Mouse (Mus musculus) yolk sac, embryonic 10.5 days (tissue): ENCODE measurements at regions not wholly inside any gene's neighbourhood (a gene's known extent, or its start where the extent isn't known, plus 50 kb on each side); places are given as distances from the start of the nearest gene placed in this dataset.

Experiments used
- DNase-seq: peaks from one replicate; pipeline ENCODE4 v3.0.0-alpha.2; 2017; ENCODE audit warnings: low spot score

DNA sequence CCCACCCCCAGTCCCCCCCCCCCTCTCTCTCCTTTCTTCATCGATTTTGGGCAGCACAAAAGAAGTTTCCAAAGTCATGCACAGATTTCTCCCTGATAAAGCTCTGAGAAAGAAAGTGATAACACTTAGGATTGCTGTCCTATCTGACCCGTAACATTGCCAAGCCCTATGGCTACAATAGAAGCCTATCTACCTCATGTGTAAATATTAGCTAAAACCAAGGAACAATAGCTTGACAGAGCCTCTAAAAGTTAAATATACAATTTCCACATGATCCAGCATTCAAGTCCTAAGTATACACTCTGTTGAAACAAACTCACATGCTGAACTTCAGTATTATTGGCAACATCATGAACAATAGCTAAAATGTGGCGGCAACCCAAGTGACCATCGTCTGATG, 864.9 kb downstream of the Efnb2 start:
- DNase-seq: no peak

DNA sequence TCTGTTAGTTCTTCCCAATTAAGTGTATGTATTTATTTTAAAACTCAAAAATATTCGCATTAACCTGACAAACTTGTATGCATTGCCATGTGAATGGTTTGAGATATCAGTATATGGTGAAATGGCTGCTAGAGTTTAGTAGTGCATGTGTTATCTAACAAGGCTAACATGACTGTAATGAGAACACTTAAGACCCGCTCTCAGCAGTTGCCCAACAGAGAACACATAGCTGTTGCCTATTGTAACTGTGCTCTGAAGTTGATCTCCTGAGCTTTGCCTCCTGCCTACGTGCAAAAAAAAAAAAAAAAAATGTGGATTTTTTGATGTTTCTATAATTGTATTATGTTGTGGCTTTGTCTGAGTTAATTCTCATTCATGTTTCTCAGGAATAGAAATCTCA, 897.2 kb downstream of the Efnb2 start:
- DNase-seq: no peak

DNA sequence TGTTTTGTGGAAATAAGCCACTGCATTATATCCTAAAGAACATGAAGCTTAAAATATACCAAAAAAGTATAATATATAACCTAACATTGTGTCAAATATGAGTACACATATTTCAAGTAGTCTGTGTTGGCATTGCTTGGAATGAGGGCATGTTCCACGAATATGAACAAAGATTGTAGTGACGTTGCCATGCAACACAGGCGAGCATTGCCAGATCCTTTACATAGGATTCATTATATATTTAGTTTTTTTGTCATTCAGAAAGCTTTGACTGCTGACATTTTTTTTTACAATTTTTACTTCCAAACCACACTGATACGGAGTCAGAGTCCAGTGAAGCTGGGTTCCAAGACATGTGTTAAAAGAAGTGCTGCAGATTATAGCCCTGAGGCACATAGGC, 900.1 kb downstream of the Efnb2 start:
- no peak for DNase-seq

DNA sequence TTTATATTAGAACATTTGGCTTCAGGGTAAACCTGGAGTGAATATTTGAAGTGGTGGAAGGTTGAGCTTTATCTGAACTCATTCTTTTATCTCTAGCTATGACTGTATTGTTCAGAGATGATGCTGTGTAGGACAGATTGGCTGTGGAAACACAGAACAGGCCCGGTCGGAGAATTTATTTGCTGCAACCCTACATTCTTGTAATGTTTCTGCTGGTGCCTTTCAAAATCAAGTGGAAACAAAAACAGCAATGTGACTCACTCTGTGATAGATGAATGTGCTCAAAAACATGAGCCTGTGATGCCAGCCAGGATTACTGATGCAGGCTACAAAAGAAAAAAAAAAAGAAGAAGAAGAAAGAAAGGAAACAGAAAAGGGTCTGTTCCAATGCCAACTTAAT, 928.3 kb downstream of the Efnb2 start:
- DNase-seq: no peak

GRCm38 (mm10) chr8:7721880-7722279, 939.2 kb downstream of the Efnb2 start:
- no peak for DNase-seq

DNA sequence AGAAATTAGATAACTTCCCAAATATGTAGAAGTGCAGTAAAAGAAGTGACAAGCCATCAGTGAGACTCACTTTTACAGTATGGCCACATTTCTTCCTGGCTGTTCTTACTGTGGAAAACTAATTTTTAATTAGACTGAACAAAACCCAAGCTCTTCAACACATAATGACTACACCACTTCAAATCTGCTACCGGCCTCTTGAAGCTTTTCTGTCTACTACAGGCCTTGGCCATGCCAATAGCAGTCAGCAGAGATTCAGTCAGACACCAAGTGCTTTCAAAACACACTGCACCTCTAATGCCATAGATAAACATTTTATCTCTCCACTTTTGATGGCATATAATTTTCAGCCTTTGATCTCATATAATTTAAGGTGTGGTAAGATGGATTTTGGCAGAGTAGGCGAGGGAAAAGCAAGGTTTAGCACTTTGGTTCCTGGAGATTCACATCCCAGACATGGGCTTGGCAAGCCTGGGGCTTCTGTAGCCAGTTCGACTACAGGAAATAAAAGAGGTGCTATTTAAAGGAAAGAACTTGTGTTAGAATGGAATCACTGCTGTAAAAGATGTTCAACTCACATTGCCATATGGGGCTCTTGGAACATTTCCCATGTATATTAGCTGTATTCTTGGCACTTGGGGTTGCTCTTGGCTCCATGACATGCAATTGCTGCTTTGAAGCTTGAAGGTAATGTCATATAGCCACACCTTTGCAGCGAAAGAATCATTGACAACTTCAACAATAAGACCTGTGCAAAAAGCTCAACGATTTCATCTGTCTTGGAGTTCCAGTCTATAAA, 941.9 kb downstream of the Efnb2 start:
- no peak for DNase-seq

DNA sequence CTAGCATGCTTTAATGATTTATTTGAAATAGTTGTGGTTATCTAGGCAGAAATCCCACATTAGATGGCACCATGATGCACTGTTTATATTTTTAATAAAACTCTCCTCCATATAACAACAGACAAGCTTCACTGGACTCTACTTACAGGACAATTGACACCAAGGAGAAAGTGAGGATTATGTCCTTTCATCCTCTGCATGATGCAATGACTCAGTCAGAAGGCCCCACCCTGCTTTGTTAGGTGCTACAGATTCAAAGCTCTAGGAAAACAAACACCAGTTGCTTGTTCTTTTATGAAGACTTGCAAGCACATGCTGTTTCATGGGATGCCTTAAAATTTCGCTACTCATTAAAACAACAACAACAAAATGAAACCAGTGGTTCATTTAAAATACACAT, 950.3 kb downstream of the Efnb2 start:
- DNase-seq: no peak

GRCm38 (mm10) chr8:7709406-7709805, 951.6 kb downstream of the Efnb2 start:
- no peak for DNase-seq

GRCm38 (mm10) chr8:7691355-7691996, 969.6 kb downstream of the Efnb2 start:
- DNase-seq: no peak

- no peak for DNase-seq
These were observed 1007.2 kb downstream of the Efnb2 start for GRCm38 (mm10) chr8:7653804-7654203.
